Comparison of ENCODE assay signal across 27 mouse cellular contexts in the genomic region with DNA sequence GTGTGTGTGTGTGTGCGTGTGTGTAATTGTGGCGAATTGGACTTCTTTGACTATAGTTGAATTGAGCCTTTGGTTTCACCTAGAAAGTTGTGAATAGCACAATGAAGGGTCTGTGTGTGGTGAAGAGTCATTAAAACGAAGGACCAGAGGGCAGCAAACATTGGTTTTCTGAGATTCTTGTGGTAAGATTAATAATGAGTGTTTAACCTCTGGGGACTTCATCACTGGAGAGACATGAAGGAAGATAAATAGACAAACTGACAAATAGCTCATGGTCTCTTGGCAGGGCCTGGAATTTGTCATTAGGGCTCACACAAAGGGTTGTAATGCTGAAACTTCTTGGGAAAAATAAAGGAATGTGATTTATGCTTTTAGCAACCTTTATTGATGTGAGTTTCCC. TPM values are rescaled to one million over a fixed set of nuclear protein-coding genes. Genes with fewer than 3 reads are reported as not detected.
A peak's percentile ranks its signal among the peaks of the same experiment; 100 is the strongest.
DNase-seq lines count a peak whose midpoint lies in the region; ATAC-seq and TF ChIP-seq lines count a peak whose summit lies in the region.
"Had no signal": no experiment of that assay in that cellular context is flagged by ENCODE, and none has a peak within 500 bp of the region (broad histone marks: within the 10 kb centered on the region; RNA-seq: fewer than 3 reads in every experiment).

No protein-coding gene starts in this region.

- no peak for TF ChIP-seq CTCF in heart, adult 2 months (IDR thresholded peaks at IDR 0.05)
- no peak for TF ChIP-seq CTCF in midbrain, postnatal 0 days (IDR thresholded peaks at IDR 0.05)

- H3K27ac ChIP-seq in heart, embryonic 10.5 days: no peak overlapping the region
- no peak overlapping the region for H3K27ac ChIP-seq in heart, adult 2 months
- no peak overlapping the region for H3K27ac ChIP-seq in midbrain, postnatal 0 days (ENCODE audit: low read depth, low read length)
- H3K27ac ChIP-seq: embryonic facial prominence, embryonic 12.5 days; forebrain, embryonic 12.5 days; gastrocnemius, adult 2 months; heart, embryonic 15.5 days; hindbrain, embryonic 15.5 days had no signal

- no peak overlapping the region for H3K4me2 ChIP-seq in midbrain, postnatal 0 days (ENCODE audit: low read depth, low read length, poor library complexity, severe bottlenecking)
- H3K4me2 ChIP-seq: embryonic facial prominence, embryonic 12.5 days; forebrain, embryonic 12.5 days; heart, embryonic 11.5 days; heart, embryonic 15.5 days; hindbrain, embryonic 15.5 days had no signal

- TF ChIP-seq POLR2A in heart, adult 2 months (IDR thresholded peaks at IDR 0.05; ENCODE audit: insufficient read depth, low read depth, low read length): no peak

- no peak for ATAC-seq in midbrain, postnatal 0 days (ENCODE audit: low FRiP score)
- ATAC-seq: CD4-positive, CD25-positive, alpha-beta regulatory T cell, adult 4 months; forebrain, embryonic 16.5 days; intestine, postnatal 0 days had no signal

- H3K36me3 ChIP-seq in heart, embryonic 10.5 days: no peaks in the 10 kb centered on the region
- no peaks in the 10 kb centered on the region for H3K36me3 ChIP-seq in heart, adult 2 months (ENCODE audit: control insufficient read depth, insufficient read depth, low read length)
- H3K36me3 ChIP-seq in midbrain, postnatal 0 days (ENCODE audit: insufficient read depth, low read length): no peaks in the 10 kb centered on the region
- H3K36me3 ChIP-seq: embryonic facial prominence, embryonic 12.5 days; forebrain, embryonic 12.5 days; G1E; heart, embryonic 15.5 days; hindbrain, embryonic 15.5 days had no signal

- WGBS in heart, embryonic 10.5 days: 76% methylated on average over 3 of the region's 3 CpGs
- WGBS in heart, adult 2 months: 76% methylated on average over 3 of the region's 3 CpGs
- 73% methylated on average over 3 of the region's 3 CpGs for WGBS in midbrain, postnatal 0 days

- TF ChIP-seq EP300 in heart, adult 2 months (IDR thresholded peaks at IDR 0.05; ENCODE audit: insufficient read depth, low read depth, low read length): no peak

- no peak overlapping the region for H3K9ac ChIP-seq in heart, adult 2 months (ENCODE audit: low read depth, low read length)
- H3K9ac ChIP-seq in midbrain, postnatal 0 days (replicated peaks; ENCODE audit: low read length, poor library complexity, severe bottlenecking): no peak overlapping the region
- H3K9ac ChIP-seq: embryonic facial prominence, embryonic 12.5 days; forebrain, embryonic 12.5 days; heart, embryonic 15.5 days; hindbrain, embryonic 15.5 days had no signal

- H3K79me2 ChIP-seq in heart, adult 2 months (replicated peaks; ENCODE audit: control insufficient read depth, insufficient read depth, low read length): no peaks in the 10 kb centered on the region

- DNase-seq in heart, embryonic 10.5 days (ENCODE audit: low spot score): peak; percentile 25
- no peak for DNase-seq in heart, adult 2 months
- DNase-seq in 3134 (ENCODE audit: extremely low read depth, insufficient read length, low spot score): peak; percentile 43
- DNase-seq in Muller cell, postnatal 12 days (ENCODE audit: inconsistent ontology term): peak; percentile 95
- DNase-seq in fibroblast of lung, adult 2 months (ENCODE audit: low read depth): peak; percentile 36
- DNase-seq in kidney, postnatal 25 days: no peak
- DNase-seq in midbrain, postnatal 0 days (ENCODE audit: low spot score): no peak
- DNase-seq: adrenal gland, adult 8-10 months; adrenal gland, postnatal 36 days; B cell, adult 2 months; cerebellum, adult 11 months; cerebellum, adult 8-10 months; cerebellum, postnatal 14 days; gastrocnemius, adult 2 months; gastrocnemius, postnatal 36 days; heart, postnatal 14 days; kidney, adult 8-10 months had no signal

- H3K4me3 ChIP-seq in heart, embryonic 10.5 days: no peak overlapping the region
- no peak overlapping the region for H3K4me3 ChIP-seq in heart, adult 2 months
- H3K4me3 ChIP-seq in midbrain, postnatal 0 days (ENCODE audit: low read depth, low read length): no peak overlapping the region
- H3K4me3 ChIP-seq: embryonic facial prominence, embryonic 12.5 days; forebrain, embryonic 12.5 days; gastrocnemius, adult 2 months; heart, embryonic 15.5 days; hindbrain, embryonic 15.5 days had no signal

- no peaks in the 10 kb centered on the region for H3K4me1 ChIP-seq in heart, embryonic 10.5 days
- no peaks in the 10 kb centered on the region for H3K4me1 ChIP-seq in heart, adult 2 months (ENCODE audit: control insufficient read depth, insufficient read depth, low read length)
- H3K4me1 ChIP-seq in midbrain, postnatal 0 days (ENCODE audit: insufficient read depth, low read length): no peaks in the 10 kb centered on the region
- H3K4me1 ChIP-seq: embryonic facial prominence, embryonic 12.5 days; heart, embryonic 15.5 days had no signal

- no peaks in the 10 kb centered on the region for H3K9me3 ChIP-seq in heart, embryonic 10.5 days
- H3K9me3 ChIP-seq in midbrain, postnatal 0 days (ENCODE audit: low read length): no peaks in the 10 kb centered on the region
- H3K9me3 ChIP-seq: embryonic facial prominence, embryonic 12.5 days; forebrain, embryonic 12.5 days; heart, embryonic 15.5 days; hindbrain, embryonic 15.5 days had no signal

- 0 out of 2 replicates have a peak, but pooled peaks cover 2% of the 10 kb centered on the region for H3K27me3 ChIP-seq in heart, embryonic 10.5 days (ENCODE audit: insufficient read depth, poor library complexity, severe bottlenecking)
- H3K27me3 ChIP-seq in heart, adult 2 months (ENCODE audit: control insufficient read depth, insufficient read depth, low read length): no peaks in the 10 kb centered on the region
- H3K27me3 ChIP-seq in midbrain, postnatal 0 days (ENCODE audit: insufficient read depth, low read length): no peaks in the 10 kb centered on the region
- H3K27me3 ChIP-seq: embryonic facial prominence, embryonic 12.5 days; heart, embryonic 15.5 days; hindbrain, embryonic 15.5 days had no signal

- intact Hi-C loops in heart, adult 2 months (cut with DNase I): no loop called here

RNA-seq across cellular contexts. Expression of a gene that starts 31.4 kb away (rescaled TPM):
- 26.2 and 28.5 TPM in 2 replicates for polyA plus RNA-seq in heart, embryonic 10.5 days (2016; fragmentation: Nextera tagmentation; extraction: Ambion mirVana)
- 1 to 10 TPM; 4.0 to 4.4 TPM for total RNA-seq in heart, adult 2 months (2021)
- polyA plus RNA-seq in heart, adult 2 months (2012; rRNA removed): 2.2 and 3.1 TPM in 2 replicates
- total RNA-seq in midbrain, postnatal 0 days (2014; rRNA removed): 0.60 and 0.66 TPM in 2 replicates
- 0.85 and 0.88 TPM in 2 replicates for polyA plus RNA-seq in midbrain, postnatal 0 days (2015; fragmentation: Nextera tagmentation; extraction: Ambion mirVana)

RNA-seq across cellular contexts. Expression of a gene that starts 58.9 kb away (rescaled TPM):
- polyA plus RNA-seq in heart, embryonic 10.5 days (2016; fragmentation: Nextera tagmentation; extraction: Ambion mirVana): 13.6 and 14.1 TPM in 2 replicates
- 10 to 100 TPM; 14.7 to 18.3 TPM for total RNA-seq in heart, adult 2 months (2021)
- polyA plus RNA-seq in heart, adult 2 months (2012; rRNA removed): 5.4 and 11.4 TPM in 2 replicates
- total RNA-seq in midbrain, postnatal 0 days (2014; rRNA removed): 7.1 and 9.6 TPM in 2 replicates
- 12.5 and 15.0 TPM in 2 replicates for polyA plus RNA-seq in midbrain, postnatal 0 days (2015; fragmentation: Nextera tagmentation; extraction: Ambion mirVana)
- total RNA-seq: hematopoietic stem cell, adult 5-6 weeks had no signal
- polyA plus RNA-seq: CD4-positive, CD25-positive, alpha-beta regulatory T cell, adult 4 months had no signal

Comparison
In these comparisons a context has a peak if more than half of its experiments do, and no peak if none do; other contexts are left out.
1. DNase-seq: peak in heart, embryonic 10.5 days (single experiment), 3134 (single experiment), Muller cell, postnatal 12 days (single experiment) and fibroblast of lung, adult 2 months (single experiment); none in heart, adult 2 months (0 of 2), kidney, postnatal 25 days (0 of 2) and midbrain, postnatal 0 days (single experiment).